Mouse (Mus musculus) c-Kit-positive CD71-negative TER-119-negative erythroid progenitor cells, embryonic 14.5 days (primary cell): ENCODE results near the gene Slc16a5.

ENCODE experiments used
- DNase-seq: peaks from one replicate; pipeline ENCODE4 v3.0.0-alpha.2; 2013; ENCODE audit warnings: low read depth

The Slc16a5 gene

DNA sequence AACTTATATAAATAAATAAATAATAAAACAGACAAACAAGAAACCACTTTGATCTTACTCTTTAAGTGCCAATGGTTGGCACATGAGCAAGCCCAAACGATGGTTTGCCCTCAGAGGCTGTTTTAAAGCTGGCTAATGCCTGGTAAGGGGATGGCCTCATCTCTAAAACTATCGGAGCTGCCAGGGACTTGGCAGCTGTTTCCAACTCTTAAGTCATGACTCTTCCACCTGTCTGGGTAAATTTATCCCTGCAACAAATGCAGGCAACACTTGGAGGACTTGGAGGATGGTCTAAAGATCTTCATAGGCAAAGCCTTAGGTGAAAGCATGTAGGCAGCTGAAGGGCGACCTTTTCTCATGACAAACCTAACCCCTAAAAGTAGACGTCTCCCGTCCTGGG, 54.7 kb downstream of the Slc16a5 start:
- no peak for DNase-seq

DNA sequence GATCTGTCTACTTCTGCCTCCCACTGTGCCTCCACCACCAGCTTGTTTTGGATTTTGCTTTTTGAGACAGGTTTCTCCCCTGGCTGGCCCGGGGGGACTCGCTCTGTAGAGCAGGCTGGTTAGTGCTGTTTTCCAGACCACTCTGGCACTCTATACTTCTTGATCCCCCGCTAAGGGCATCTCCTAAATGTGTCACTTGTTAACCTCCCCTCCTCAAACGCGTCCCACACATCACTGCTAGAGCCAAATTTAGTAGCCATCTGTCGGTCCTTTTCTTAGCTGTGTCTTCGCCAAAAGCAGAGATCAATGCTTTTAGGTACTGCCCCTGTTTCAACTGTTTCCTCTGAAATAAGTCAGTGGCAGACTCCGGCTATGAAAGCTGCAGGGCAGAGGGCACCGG, 56.4 kb downstream of the Slc16a5 start:
- DNase-seq = no peak

DNA sequence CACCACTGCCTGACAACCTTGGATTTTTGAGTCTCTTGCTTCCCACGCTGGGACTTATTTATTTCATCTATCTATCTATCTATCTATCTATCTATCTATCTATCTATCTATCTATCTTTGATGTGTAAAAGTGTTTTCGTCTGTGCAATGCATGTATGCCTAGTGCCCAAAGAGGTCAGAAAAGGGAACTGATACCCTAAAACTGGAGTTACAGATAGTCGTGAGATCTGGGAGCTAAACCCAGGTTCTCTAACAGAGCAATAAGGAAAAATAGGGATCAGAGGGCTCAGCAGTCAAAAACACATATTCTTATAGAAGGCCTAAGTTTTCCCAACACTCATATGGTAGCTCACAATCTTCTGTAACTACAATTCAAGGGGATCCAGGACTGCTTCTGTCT, 57.3 kb downstream of the Slc16a5 start:
- DNase-seq = no peak

DNA sequence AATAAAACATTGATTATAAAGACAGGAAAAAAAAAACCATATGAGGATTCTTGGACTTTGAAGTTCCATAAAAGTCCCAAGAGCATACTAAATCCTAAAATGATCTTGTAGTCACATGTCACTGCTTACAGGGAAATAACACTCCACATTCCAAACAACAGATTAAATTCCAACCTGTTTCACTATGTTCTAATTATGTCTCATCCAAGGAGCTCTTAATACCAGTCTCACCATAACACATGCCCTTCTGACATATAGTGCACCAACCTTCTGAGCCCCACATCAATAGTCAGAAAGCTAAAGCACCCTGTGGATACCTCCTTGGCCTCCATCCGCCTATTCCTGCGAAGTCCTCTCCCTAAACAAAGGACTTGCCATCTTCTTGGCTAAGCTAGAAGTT, 57.9 kb downstream of the Slc16a5 start:
- DNase-seq = no peak

GRCm38 (mm10) chr11:115521080-115521479, 58.8 kb downstream of the Slc16a5 start:
- no peak for DNase-seq

DNA sequence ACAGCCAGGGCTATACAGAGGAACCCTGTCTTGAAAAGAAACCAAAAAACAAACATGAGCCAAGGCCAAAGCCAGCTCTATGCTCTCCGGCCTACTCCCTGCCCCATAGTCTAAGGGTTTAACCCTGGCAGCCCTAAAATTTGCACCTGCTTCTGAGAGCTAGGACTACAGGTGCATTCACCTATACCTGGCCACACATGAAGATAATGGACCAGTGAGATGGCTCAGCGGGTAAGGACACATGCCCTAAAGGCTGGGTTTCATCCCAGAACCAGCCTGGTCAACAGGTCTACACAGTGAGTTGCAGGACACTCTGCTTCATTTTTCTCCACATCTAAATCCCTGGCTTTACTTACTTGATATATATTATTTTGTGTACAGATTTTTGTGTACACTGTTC, 60.0 kb downstream of the Slc16a5 start:
- DNase-seq = no peak

DNA sequence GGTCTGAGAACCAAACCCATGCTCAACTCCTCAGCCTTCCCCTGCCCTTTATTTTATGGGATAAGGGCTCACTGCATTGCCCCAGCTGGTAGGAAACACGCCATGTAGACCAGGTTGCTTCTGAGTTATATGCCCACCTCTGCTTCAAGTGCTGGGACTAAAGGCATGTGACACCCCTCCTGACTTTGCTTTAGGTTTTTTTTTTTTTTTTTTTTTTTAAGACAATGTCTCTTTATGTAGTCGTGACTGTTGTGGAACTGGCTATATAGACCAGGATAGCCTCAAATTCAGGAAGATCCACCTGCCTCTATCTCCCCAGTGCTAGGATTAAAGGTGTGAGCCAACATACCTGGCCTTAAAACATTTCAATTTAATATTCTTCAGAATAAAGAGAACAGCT, 60.4 kb downstream of the Slc16a5 start:
- DNase-seq = no peak
